Mouse (Mus musculus) myocyte (in vitro differentiated cells): ENCODE results near the gene Blnk. TPM values are rescaled to one million over a fixed set of nuclear protein-coding genes. Genes with fewer than 3 reads are reported as not detected.

Experiments used
- H3K27me3 ChIP-seq: one replicate; pipeline ENCODE4 v1.6.1; 2011; ENCODE audit not compliant: control insufficient read depth, insufficient read depth, insufficient read length
- H3K36me3 ChIP-seq: one replicate; pipeline ENCODE4 v1.6.1; 2011; ENCODE audit not compliant: control insufficient read depth, insufficient read depth
- H3K4me2 ChIP-seq: one replicate; pipeline ENCODE4 v1.6.1; 2011; ENCODE audit warnings: low read depth, control low read depth
- H3K4me3 ChIP-seq: one replicate; pipeline ENCODE4 v1.5.1; 2011; ENCODE audit warnings: mild to moderate bottlenecking, control low read depth, moderate library complexity
- H3K79me2 ChIP-seq: one replicate; pipeline ENCODE4 v1.6.1; 2011; ENCODE audit not compliant: control insufficient read depth, insufficient read depth
- H3ac ChIP-seq: one replicate; pipeline ENCODE4 v1.6.1; 2011; ENCODE audit not compliant: control insufficient read depth, insufficient read length
- CEBPB ChIP-seq: IDR thresholded peaks from 2 replicates; pipeline ENCODE4 v1.6.1; 2011; ENCODE audit warnings: mild to moderate bottlenecking, moderate library complexity; ENCODE audit not compliant: poor library complexity, insufficient read depth, severe bottlenecking
- E2F4 ChIP-seq: IDR thresholded peaks from one replicate; pipeline ENCODE4 v1.6.1; 2011; ENCODE audit warnings: mild to moderate bottlenecking, control low read depth, moderate library complexity; ENCODE audit not compliant: insufficient read depth
- MAX ChIP-seq: IDR thresholded peaks from one replicate; pipeline ENCODE4 v1.6.1; 2011; ENCODE audit warnings: low read depth, mild to moderate bottlenecking, control low read depth
- MYOD1 ChIP-seq, 3 experiments: IDR thresholded peaks; one replicate each; pipeline ENCODE4 v1.6.1; 2011; ENCODE audit warnings: control low read depth in 2 of 3, low read depth in 2 of 3, mild to moderate bottlenecking in 2 of 3, moderate library complexity in 1 of 3; ENCODE audit not compliant: insufficient read length in 2 of 3, control insufficient read depth in 1 of 3
- MYOG ChIP-seq, 3 experiments: IDR thresholded peaks; one replicate each; pipeline ENCODE4 v1.6.1; 2011; ENCODE audit warnings: control low read depth in 2 of 3, low read depth in 2 of 3, mild to moderate bottlenecking in 2 of 3; ENCODE audit not compliant: insufficient read length in 2 of 3, control insufficient read depth in 1 of 3, insufficient read depth in 1 of 3
- POLR2A ChIP-seq: IDR thresholded peaks from one replicate; pipeline ENCODE4 v1.6.1; 2011; ENCODE audit warnings: low read depth, mild to moderate bottlenecking, control low read depth, moderate library complexity; ENCODE audit not compliant: insufficient read length
- POLR2AphosphoS2 ChIP-seq: IDR thresholded peaks from one replicate; pipeline ENCODE4 v1.6.1; 2011; ENCODE audit warnings: low read depth, control low read depth; ENCODE audit not compliant: insufficient read length
- REST ChIP-seq: IDR thresholded peaks from one replicate; pipeline ENCODE4 v1.6.1; 2011; ENCODE audit warnings: mild to moderate bottlenecking, control low read depth, moderate library complexity; ENCODE audit not compliant: insufficient read depth, insufficient read length
- SRF ChIP-seq: IDR thresholded peaks from one replicate; pipeline ENCODE4 v1.6.1; 2011; ENCODE audit warnings: low read depth; ENCODE audit not compliant: control insufficient read depth, insufficient read length
- TCF12 ChIP-seq: IDR thresholded peaks from one replicate; pipeline ENCODE4 v1.6.1; 2011; ENCODE audit warnings: mild to moderate bottlenecking, control low read depth; ENCODE audit not compliant: poor library complexity, insufficient read depth, severe bottlenecking
- TCF3 ChIP-seq: IDR thresholded peaks from one replicate; pipeline ENCODE4 v1.6.1; 2011; ENCODE audit warnings: low read depth, control low read depth; ENCODE audit not compliant: insufficient read length
- USF1 ChIP-seq: IDR thresholded peaks from one replicate; pipeline ENCODE4 v1.6.1; 2011; ENCODE audit warnings: low read depth, mild to moderate bottlenecking, control low read depth, moderate library complexity
- polyA plus RNA-seq: library from polyadenylated mRNA; unstranded; fragments of >200 nt; fragmentation: generic; extraction: Trizol; gene quantifications from one replicate; pipeline ENCODE4 v1.2.1, GENCODE M21; 2012; ENCODE audit warnings: missing spikeins

Blnk gene
- polyA plus RNA-seq, 1 experiment: 3.3 TPM

DNA sequence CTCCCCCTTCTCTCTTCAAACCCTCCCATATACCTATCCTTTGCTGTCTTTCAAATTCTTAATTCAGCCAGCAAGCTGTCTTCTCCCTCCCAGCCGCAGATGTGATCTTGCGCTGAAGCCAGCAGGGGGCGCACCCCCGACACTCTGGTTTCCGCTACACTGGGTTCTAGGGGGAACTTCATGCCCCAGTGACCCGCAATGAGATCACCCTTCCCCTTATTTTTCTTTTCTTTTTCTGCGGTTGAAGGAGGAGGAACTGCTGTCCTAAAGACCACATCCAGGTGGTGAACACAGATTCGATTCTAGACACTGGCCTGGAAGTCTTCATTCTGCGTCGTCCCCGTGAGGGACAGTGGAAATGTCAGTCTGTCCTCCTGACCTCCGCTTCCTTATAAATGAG lies 31.3 kb downstream of the Blnk start:
- H3K79me2 ChIP-seq: no peaks in the 10 kb centered on the region
- H3K4me3 ChIP-seq: no peak overlapping the region
- no peak overlapping the region for H3ac ChIP-seq
- no peak for TF ChIP-seq E2F4
- no peaks in the 10 kb centered on the region for H3K36me3 ChIP-seq
- no peak overlapping the region for H3K4me2 ChIP-seq
- no peaks in the 10 kb centered on the region for H3K27me3 ChIP-seq

DNA sequence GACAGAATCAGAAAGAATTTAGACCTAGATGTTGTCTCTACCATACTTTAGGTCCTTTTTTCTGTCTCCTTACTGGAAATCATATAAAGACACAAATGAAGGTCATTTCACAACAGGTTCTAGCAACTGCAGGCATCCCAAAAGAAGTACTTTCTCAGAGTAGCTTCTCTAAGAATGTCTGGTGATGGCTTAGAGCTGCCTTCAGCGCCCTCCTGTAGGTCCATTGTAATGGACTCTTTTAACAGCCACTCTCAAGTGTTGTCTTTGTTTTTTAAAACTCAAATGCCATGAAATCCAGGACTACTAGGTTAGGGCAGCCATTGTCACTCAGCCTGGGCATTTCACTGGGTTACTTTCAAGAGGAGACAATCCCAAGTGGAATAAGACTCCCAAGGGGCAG lies 35.4 kb downstream of the Blnk start:
- no peak overlapping the region for H3K4me2 ChIP-seq
- TF ChIP-seq SRF (no peak), E2F4 (no peak), USF1 (no peak), CEBPB (no peak), TCF12 (no peak), POLR2AphosphoS2 (no peak), TCF3 (no peak), MYOD1 (IDR thresholded peaks at IDR 0.05; ENCODE audit: control insufficient read depth in 1 of 3, insufficient read length in 2 of 3, low read depth in 2 of 3) (no peak), REST (no peak)
- H3ac ChIP-seq: no peak overlapping the region
- no peaks in the 10 kb centered on the region for H3K36me3 ChIP-seq
- no peaks in the 10 kb centered on the region for H3K27me3 ChIP-seq
- H3K79me2 ChIP-seq: no peaks in the 10 kb centered on the region
- no peak overlapping the region for H3K4me3 ChIP-seq

DNA sequence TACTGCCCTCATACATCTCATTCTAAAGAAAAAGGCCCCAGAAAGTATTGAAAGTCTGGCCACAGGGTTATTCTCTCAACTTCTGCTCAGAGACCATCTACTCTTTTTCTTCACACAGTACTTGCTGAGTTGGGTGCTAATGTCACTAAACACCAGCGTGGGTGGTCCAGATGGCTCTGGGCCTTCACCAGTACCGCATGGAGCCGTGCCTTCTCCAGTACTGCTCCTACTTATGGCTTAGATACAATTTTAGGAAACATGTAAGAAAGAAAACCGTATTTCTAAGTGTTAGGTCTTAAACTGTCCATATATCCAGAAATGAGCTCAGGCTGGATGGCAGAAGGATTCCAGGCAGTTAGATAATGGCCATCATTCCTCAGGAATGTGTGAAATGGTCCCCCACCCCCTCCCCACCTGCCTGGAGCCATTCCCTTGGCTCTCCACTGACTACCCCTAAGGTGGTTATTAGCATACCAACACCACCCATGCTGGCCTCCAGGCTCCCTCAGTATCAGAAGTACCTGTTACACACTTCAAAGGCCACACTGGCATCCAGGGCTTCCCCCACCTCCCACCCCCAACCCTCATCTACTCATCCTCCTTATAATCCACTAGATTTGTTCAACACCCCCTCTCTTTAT lies 47.3 kb downstream of the Blnk start:
- H3K36me3 ChIP-seq: no peaks in the 10 kb centered on the region
- no peak overlapping the region for H3K4me2 ChIP-seq
- H3K79me2 ChIP-seq: no peaks in the 10 kb centered on the region
- H3K27me3 ChIP-seq: no peaks in the 10 kb centered on the region
- no peak overlapping the region for H3ac ChIP-seq
- TF ChIP-seq MYOD1 (IDR thresholded peaks at IDR 0.05; ENCODE audit: control insufficient read depth in 1 of 3, insufficient read length in 2 of 3, low read depth in 2 of 3): no peak
- no peak for TF ChIP-seq TCF3
- TF ChIP-seq MYOG (IDR thresholded peaks at IDR 0.05; ENCODE audit: control insufficient read depth in 1 of 3, insufficient read depth in 1 of 3, insufficient read length in 2 of 3, low read depth in 2 of 3): no peak
- TF ChIP-seq POLR2A: no peak
- TF ChIP-seq SRF: no peak
- H3K4me3 ChIP-seq: no peak overlapping the region

DNA sequence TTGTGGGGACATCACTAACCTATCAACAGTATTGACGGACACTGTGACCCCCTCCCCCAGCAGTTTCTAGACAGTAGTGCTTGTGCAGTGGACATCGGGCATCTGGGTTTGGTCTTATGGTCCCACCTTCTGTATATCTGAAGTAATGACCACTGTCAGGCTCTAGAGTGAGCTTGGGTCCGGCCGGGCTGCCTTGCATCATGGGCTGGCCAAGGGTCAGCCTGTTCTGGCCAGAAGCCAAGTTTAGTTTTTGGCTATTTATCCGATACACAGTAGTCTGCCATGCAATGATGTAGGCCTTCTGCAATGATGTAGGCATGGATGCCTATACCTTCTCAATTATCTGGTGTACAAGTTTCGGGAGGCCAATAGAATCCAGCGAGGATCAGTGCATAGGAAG lies 50.8 kb downstream of the Blnk start:
- Histone ChIP-seq H3K27me3 (no peaks in the 10 kb centered on the region), H3K4me3 (no peak overlapping the region), H3K4me2 (no peak overlapping the region), H3K79me2 (no peaks in the 10 kb centered on the region), H3K36me3 (no peaks in the 10 kb centered on the region), H3ac (no peak overlapping the region)
- TF ChIP-seq TCF3 (no peak), USF1 (no peak), POLR2AphosphoS2 (no peak), MYOD1 (IDR thresholded peaks at IDR 0.05; ENCODE audit: control insufficient read depth in 1 of 3, insufficient read length in 2 of 3, low read depth in 2 of 3) (no peak), MYOG (IDR thresholded peaks at IDR 0.05; ENCODE audit: control insufficient read depth in 1 of 3, insufficient read depth in 1 of 3, insufficient read length in 2 of 3, low read depth in 2 of 3) (no peak), TCF12 (no peak), POLR2A (no peak), MAX (no peak), SRF (no peak), CEBPB (no peak), REST (no peak), E2F4 (no peak)

DNA sequence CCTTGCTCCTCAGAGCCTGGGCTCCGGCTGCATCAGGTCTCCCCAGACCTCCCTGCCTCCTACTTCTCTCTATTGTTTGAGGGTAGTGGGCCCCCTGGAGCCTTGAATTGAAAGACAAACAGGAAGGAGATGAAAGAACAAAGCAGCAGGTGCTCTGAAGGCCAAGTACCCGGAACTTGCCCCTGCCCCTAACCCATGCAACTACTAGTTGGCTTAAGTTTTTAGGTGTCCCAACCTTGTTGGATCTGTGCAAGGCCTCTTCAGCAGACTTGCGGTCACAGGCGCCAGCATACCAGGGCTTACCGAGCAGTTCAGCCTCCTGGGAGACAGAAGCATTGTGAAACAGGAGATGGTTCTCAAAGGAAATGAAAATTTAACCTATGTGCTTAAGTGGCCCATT lies 58.3 kb downstream of the Blnk start:
- TF ChIP-seq POLR2A (no peak), CEBPB (no peak), REST (no peak), E2F4 (no peak), MAX (no peak), MYOD1 (IDR thresholded peaks at IDR 0.05; ENCODE audit: control insufficient read depth in 1 of 3, insufficient read length in 2 of 3, low read depth in 2 of 3) (no peak), TCF3 (no peak), TCF12 (no peak), POLR2AphosphoS2 (no peak), MYOG (IDR thresholded peaks at IDR 0.05; ENCODE audit: control insufficient read depth in 1 of 3, insufficient read depth in 1 of 3, insufficient read length in 2 of 3, low read depth in 2 of 3) (no peak), USF1 (no peak), SRF (no peak)
- H3K36me3 ChIP-seq: no peaks in the 10 kb centered on the region
- no peak overlapping the region for H3ac ChIP-seq
- no peaks in the 10 kb centered on the region for H3K27me3 ChIP-seq
- H3K79me2 ChIP-seq: no peaks in the 10 kb centered on the region
- no peak overlapping the region for H3K4me3 ChIP-seq
- no peak overlapping the region for H3K4me2 ChIP-seq
